Mouse (Mus musculus) heart, adult 18-20 months (tissue): ENCODE results near the gene Myo16. TPM values are rescaled to one million over a fixed set of nuclear protein-coding genes. Genes with fewer than 3 reads are reported as not detected.

Experiments used
- DNase-seq, 2 experiments: peaks; one replicate each; pipeline ENCODE4 v3.0.0; 2021 to 2022; ENCODE audit warnings: mixed read lengths in 1 of 2
- total RNA-seq, 2 experiments: library from RNA; stranded (reverse); gene quantifications; 2 replicates each; pipeline ENCODE4 v1.2.3; 2021

Gene Myo16
- total RNA-seq, 2 experiments from 2014 or later, result 3.2 to 6.7 TPM

DNA sequence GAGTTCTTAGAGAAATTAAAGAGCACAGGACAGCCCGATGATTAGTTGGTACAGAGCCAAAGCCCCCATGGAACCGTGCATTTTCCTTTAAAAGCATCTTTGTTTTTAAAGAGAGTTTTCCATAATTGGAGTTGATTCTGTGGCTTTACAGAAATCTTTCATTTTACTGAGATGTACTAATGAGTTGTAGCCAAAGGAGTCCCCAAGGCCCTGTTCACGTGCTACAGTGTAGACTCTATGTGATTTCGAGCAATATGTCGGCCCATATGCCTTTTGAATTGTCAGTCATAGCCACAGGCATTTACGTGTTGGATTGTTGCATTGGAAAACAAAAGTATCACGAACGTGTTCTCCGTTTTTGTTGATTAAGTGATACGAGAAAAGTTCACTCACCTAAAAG lies 325.3 kb downstream of the Myo16 start:
- no peak for DNase-seq

DNA sequence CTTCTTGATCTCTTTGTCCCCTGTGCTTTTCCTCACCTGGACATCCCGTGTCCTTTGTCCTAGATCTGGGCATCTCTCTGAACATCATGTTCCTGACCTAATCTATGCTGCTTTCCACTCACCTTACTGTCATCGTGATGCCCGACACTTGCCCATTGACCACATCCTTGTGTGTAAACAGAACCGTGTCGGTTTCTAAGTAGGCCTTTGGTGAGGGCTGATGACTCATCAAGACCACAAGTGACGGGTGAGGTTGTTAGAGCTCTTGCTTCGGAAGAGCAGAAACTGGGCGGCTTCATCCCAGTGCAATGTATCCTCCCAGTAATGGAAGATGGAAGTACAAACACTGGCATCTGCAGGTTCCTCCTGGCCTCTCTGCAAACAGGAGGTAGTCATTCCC lies 327.1 kb downstream of the Myo16 start:
- peak in 1 of 2 experiments; percentile 1 for DNase-seq

DNA sequence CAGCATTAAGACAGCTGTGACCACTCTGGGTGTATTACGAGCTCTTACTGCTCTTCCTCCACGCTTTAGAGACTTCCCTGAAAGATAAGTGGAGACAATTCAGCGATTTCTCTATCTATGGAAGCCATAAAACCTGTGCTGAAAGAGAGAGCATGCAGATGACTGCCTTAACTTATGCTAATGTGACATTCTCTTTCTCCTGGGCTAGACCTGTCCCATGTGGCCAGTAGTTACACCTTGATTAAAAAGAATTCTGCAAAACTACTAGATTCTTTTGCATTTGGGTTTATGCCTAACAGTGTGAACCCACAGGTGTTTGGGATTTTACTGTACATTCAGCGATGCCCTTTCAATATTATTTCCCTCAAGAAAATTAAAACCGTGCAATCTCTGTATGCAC lies 328.4 kb downstream of the Myo16 start:
- DNase-seq, result no peak

DNA sequence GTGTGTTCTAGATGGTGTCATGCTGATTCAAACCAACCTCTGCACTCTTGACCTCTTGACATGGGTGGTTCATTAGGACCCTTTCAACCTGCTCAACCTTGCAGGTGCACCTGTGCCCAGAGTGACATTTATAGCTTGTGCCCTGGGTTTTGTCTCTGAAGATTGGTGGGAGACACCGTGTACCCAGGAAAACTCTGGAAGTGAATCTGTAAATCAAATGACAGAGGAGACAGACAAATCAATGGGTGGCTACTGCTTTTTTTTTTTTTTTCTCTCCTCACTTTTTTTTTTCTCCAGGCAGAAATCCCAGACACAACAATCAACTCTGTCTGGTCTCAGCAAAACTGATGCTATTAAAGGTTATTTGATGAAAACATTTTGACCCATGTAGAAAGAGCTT lies 329.2 kb downstream of the Myo16 start:
- no peak for DNase-seq

DNA sequence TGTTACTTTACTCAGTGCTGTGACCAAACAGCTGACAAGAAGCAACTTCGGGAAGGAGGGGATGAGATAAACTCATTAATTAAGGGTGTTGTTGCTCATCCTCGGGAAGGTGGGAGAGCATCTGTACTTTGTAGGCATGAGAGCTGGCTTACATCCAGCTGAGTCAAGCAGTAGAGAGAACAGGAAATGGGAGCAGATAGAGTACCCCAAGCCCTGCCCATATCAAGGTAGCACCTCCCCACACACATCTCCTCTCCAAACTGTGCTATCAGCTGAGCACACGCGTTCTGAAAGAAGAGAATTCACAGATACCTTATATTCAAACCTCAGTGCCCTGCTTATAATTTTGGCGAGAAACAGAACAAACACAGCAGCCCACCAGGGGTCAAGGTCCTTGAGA lies 330.1 kb downstream of the Myo16 start:
- DNase-seq, result no peak

DNA sequence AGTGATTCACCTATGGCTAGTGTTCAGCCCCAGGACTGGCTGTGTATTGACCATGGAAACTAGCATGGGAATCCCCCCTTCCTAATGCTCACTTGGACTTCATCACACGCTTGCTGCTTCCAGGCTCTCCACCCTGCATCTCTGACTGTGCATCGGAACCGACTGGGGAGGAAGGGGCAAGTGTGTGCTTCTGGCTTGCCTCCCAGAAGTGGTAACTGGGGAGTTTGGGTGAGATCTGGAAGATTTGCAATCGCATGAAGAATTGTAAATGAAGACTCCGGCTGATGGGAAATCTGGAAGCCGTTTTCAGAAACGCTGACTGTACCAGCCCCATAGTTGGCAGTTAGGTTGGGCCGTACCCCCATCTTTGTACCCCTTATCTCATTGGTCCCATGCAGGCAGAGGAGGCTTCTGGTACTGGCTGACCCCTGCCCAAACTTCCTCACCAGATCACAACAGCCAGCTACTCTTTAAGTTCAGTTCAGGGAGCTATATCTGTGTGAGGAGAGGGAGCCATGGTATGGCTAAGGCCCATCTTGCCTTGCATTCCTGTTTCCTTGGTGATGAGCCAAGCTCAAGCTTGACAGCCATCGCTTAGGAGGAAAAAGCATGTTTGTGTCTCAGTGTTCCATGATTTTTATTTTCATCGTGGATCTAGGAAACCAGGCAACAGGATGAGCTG lies 336.2 kb downstream of the Myo16 start:
- DNase-seq, result no peak

DNA sequence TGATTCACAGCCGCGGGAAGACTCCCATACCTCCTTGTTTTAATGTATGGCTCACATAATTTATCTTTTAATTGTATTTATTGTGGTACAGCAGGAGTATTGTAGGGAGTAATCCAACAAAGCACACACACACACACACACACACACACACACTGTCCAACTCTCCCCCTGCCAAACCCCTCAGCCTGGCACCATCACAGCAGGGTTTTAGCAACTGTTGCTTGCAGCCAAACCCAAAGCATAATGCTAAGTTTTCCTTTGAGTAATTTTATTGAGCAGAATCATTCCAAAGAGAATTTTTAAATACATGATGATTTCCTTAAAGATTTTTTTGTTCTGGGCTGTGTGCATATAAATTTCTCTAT lies 336.7 kb downstream of the Myo16 start:
- DNase-seq, result no peak

DNA sequence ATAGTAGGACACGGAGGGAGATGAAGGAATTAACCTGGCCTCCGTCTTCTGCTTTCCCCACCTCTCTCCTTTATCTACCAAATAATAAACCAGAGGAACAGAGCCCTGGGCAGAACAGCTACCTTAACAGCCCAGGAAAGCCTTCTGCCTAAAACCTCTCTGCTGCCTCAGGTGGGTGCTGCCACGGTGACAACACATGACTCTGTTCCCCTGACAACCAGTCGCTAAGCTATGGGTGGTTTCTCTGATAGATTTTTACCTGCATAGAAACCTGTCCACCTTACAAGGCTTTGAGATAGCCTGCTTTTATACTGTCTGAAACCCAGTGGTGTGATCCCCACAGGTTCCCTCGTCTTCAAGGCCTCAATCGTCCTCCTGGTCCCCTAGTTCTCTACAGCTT lies 337.2 kb downstream of the Myo16 start:
- no peak for DNase-seq

DNA sequence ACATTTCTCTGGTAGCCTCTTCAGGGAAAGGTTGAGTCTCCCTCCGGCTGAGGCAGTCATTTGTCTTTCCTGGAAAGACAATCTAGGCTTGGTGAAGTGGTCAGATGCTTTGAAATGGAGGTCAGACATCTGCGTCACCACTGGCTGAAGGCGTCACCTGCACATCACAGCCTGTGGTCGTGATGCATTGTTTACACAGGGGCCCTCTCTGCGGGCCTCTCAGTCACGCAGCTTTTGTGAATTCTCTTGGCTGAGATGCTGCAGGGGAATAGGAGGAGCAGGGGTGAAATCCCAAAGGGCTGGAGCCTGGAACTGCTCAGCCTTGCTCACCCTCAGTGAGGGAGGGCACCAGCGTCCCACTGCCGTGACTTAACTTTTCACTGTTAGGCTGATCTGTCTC lies 346.1 kb downstream of the Myo16 start:
- DNase-seq, result no peak

DNA sequence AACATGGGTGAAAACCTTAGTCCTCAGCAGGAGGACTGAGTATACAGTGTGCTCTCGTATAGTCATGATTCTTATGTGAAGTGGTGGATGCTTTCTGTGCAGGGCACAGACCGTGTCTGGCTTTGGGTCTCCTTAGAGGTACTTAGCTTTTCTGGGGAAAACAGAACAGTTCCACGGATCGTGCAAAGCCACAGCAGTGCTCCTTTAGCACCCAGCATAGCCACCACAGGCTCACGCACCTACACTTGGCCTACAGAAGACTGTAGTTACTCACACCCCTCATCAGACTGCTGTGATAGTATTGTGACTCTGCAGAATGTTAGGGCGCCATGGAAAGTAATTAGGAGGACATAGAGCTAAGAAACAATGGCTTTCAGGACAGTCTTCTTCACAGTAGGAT lies 346.8 kb downstream of the Myo16 start:
- DNase-seq, result no peak

DNA sequence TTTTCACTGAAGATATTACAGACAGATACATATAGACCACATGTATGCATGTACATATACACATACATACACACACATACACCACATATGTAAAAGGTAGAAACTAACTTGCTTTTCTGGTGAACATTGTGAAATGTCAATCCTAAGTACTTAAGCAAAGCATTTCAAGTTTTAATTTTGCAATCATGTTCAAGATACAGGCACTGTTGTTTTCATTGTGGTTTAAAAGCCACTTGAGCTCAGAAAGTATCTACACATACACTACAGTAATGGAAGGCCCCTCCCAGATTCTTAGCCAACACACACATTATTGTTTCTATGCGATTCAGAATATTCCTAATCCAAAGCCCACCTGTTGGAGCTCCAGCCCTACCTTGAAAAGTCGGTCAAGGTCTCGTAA lies 348.0 kb downstream of the Myo16 start:
- no peak for DNase-seq

DNA sequence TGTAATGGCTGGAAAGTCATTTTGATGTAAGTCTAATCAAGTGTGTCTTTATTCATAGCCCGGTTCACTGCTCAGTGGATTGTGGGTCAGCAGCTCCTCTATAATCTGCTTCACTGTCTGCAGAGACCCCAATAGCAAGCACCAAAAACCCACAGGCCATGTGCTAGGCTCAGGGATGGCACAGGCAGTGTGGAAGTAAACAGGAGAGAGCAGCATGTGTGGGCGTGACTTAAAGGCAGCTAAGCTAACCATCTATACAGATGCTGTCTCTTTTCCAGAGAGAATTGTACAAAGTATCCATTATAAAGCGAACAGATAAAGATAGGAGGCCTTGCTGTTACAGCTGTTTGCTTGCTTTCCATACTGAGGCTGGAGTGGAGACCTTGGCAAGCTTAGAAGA lies 358.4 kb downstream of the Myo16 start:
- no peak for DNase-seq

DNA sequence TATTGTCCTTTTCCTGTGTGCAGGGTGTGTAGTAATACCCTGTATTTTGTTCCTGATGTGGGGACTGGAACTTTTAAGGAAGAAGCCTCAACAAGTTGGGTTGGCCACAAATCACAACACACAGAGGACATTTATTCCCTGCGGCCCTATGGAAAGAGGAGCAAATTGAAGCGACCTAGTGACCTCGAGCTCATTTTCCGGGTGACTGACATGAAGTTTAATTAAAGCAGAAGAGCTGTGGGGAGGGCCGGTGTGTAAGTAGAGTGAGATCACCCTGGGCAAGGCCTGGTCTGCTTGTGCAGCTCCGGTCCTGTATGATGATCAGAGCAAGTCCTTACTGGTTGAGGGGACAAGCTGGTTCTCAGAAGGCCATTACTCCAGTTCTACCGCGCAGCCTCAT lies 363.7 kb downstream of the Myo16 start:
- no peak for DNase-seq

DNA sequence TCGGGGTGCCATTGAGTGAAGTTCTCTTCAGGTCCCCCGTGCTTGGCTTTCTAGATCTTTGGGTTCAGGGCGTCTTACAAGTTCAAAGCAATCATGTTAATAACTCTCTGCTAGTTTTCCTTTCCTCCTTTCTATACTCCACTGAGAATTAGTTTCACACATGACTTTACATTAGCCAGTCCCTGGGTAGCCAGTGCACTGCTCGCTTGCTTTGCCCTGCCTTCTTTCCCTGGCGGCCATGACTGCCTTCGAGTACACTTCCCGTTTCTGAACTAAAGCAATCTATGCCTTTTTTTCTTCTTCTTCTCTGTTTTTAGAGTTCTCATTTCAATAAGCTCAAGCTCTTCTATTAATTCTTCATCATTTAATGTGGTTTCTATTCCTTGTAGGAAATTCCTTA lies 365.6 kb downstream of the Myo16 start:
- DNase-seq, result no peak

DNA sequence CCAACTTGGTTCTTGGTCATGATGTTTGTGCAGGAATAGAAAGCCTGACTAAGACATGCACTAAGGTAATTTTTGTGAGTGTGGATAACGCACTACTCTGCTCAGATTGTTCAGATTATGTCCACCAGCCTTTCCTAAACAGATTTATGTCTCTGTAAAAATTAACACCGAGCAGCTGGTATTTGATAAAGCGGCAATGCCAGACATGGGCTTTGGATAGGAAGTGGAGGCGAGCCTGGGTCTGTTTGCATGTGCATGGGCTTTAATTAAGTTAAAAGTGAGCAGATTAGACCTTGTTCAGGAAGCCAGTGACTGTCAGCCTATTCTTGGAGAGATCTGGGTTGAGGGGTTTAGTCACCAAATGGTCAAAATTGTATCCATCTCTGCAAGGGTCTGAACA lies 367.8 kb downstream of the Myo16 start:
- DNase-seq, result no peak

DNA sequence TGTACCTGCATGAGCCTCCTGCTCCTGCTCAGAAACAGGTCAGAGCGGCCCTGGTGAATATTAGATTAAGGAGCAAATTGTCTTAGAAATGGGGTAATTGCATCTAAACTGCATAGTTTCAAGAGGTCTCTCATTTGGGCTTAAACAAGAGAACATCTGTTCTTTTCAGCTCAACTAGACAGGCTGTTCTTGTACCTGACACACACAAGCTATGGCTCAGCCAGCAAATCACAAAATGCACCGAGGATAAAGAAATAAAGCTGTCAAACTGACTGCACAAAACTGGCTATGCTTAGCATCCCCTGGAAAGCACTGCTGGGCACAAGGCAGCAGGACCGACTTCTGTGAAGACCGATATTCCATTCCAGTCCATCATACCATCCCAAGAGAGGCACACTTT lies 372.0 kb downstream of the Myo16 start:
- DNase-seq, result no peak

DNA sequence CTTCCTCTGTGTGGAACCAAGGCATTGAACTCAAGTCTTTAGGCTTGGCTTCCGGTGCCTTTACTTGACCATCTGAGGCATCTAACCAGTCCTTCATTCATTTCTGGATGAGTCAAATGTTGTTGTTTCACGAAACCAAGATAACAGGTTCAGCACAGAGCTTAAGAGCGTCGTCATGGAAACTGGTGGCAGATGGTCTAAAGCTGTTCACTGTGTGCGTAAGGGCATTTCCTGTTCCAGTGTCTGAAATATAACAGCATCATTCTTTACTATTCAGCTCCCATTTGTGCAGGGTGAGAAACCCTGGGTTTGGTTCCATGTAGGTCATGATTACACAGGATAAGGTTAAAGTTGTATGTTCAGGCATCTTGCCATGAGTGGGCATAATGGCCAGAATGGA lies 372.9 kb downstream of the Myo16 start:
- DNase-seq, result no peak

DNA sequence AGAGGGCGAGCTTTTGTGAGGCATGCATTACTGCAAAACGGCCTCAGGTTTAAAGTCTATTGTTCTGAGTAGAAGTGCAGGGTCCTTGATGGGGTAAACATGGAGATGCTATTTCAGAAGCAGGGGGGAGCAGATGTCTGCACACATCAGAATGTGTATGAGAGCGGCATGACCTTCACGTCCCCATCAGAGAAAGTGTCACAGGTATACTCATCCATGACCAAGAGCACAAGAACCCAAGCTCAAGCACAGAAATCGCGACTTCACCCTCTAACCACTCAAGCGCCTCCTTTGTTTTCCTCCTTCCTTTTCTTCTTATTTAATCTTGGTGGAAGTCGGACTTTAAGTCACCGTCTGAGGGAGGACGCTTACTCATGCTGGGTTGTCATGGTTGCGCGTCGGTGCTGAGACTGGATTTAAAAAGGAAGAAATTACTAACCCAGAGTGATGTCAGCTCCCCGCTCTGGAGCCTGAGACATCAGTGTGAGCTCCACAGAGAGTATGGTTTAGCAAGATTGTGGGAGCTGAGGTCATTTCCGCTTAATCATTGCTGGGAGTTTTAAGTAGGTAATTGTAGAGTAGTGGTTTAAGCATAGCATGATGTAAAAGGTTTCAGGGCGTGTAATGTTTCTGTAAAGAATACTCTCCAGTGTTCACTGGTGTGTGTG lies 381.0 kb downstream of the Myo16 start:
- DNase-seq, result no peak

DNA sequence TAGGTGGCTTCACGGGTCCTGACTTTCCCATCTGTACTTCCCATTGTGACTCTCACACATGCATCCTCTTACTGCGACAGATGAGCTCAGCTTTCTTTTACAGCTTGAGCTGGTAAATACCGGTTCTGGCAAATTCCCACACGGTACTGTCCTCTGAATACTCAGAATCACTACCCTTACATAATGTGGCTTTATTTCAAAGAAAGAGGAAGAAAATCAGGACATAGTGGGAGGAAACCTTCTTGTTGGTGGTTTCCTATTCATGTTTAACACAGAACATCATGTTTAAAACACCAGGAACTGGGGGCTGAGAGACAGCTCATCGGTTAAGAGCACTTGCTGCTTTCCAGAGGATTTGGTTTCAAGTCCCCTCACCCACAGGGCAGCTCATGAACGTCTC lies 384.6 kb downstream of the Myo16 start:
- DNase-seq, result no peak

DNA sequence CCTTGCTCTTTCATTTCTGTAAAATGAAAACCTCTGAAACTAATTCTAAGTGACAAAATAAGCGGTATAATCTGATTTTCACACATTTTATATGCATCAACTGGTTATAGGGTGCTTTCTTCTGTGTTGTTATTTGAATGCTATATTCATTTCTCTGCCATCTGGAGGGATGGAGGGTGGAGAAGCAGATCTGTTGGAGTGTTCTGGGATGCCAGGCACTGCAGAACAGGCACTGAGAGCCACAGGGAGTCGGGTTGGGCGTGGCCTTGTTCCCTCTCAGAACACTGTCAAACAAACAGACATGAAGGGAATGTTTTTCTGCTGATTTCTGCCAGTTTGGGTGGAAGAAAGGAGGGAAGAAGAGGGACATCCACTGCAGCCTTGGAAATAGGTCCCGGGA lies 386.0 kb downstream of the Myo16 start:
- DNase-seq, result no peak

DNA sequence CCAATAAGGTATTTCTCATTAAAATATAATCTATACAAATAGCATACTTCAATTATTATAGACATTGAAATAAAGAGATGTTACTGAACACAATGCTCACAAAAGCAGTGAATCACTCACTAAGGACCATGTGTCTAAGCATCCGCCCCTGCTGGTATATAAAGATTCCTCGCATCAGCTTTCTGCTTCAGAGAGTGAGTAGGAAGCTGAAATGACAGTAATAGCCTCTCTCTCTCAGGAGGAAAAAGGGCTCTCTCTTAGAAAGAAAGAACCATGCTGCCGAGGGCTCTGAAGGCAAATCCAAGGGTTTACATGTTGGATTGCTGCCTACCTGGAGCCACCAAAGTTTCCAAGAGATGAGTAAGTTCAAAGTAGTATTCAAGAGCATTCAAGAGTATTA lies 392.2 kb downstream of the Myo16 start:
- DNase-seq, result no peak

DNA sequence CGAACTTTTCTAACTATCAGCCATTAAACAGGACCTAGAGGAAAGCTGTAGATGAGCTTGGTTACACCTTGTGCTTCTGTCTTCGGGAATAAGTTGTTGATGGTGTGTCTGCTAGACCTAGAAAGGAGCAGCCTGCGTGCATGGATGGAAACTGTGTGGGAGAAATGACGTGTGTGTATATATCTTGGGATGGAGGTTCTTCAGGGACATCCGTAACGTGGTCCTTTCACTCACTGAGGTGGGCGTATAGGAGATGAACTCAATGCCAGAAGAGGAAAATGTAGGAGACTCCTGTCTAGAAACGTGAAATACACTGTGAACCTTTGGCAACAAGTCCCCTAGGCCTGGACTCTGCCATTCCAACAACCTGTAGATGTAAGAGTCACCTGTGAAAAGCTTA lies 392.8 kb downstream of the Myo16 start:
- DNase-seq, result no peak

DNA sequence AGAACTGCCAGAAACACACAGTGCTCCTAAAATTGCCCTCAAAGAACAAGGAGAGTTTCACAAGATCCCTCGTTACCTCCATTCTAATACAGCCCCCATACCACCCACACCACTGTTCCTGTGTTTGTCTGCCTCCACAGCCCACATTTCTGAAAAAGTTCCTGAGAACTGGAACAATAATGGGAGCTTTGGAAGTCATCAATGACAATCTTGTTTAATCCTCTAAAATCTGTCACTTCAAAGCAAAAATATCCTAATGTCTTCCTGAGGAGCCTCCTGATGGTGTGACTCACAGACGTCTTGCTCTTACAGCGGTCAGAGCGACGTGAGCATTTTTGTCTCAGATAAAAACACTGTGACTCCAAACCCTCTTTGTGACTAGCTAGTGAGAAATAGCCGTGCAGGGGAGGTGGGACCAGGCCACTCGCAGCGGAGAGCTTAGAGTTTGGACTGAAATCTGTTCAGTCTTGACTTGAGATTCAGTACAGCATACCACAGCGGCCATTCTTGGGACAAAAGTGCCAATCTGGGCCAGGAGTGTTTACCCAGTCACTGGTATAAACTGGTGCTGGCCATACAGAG lies 394.4 kb downstream of the Myo16 start:
- DNase-seq, result no peak

DNA sequence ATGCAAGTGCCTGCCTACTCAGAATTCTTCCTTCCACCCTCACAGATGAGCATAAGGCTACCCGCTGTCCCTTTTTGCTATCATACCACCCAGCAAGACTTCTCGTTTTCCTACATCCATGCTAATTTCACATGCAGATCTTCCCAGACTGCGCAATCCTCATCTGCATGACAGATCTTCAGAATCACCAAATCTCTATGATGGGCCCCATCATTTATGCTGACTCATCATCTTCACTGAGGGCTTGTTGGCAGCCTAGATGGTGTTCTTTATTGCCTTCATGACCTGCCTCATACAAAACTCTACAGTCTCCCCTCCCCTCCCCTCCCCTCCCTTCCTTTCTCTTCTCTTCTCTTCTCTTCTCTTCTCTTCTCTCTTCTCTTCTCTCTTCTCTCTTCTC lies 395.7 kb downstream of the Myo16 start:
- no peak for DNase-seq
